22 mouse cellular contexts compared by ENCODE assay signal in the genomic region with DNA sequence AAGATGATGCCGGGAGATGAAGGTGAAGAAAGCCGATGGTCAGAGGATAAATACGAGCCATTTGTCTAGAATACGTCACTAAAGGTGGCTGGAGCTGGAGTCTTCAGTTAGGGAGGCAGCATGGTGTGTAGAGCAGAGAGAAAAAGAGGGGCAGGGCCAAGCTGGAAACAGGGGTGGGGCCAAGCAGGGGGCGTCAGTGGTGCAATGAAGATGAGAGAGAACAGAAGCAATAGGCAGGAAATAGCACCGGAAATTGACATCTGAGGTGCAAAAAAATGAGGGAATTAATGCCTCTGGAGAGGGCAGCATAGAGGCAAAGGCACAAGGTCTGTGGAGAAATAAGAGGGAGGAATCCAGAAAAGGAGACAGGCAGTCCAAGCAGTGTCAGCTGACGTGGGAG.
DNase-seq lines count a peak whose midpoint lies in the region; ATAC-seq lines count a peak whose summit lies in the region.
"Had no signal": no experiment of that assay in that cellular context is flagged by ENCODE, and none has a peak within 500 bp of the region (broad histone marks: within the 10 kb centered on the region; RNA-seq: fewer than 3 reads in every experiment).

No protein-coding gene starts in this region.

- H3K9ac ChIP-seq in hindbrain, embryonic 11.5 days (ENCODE audit: low read depth, low read length): no peak overlapping the region
- H3K9ac ChIP-seq: embryonic facial prominence, embryonic 15.5 days; heart, embryonic 13.5 days; hindbrain, embryonic 13.5 days had no signal

- no peaks in the 10 kb centered on the region; the same call in 1 of the 2 replicates for H3K4me1 ChIP-seq in hindbrain, embryonic 11.5 days (replicated peaks; ENCODE audit: control insufficient read depth, insufficient read depth, low read length)

- peak; percentile 64 for DNase-seq in CD4-positive helper T cell, adult 2 months (ENCODE audit: low read depth, low spot score)
- peak; percentile 70 for DNase-seq in CD4-positive, CD25-positive, alpha-beta regulatory T cell, adult 2 months (ENCODE audit: low read depth, low spot score)
- DNase-seq in hindbrain, embryonic 11.5 days (ENCODE audit: low spot score): no peak
- no peak for DNase-seq in ovary, adult 18-20 months (ENCODE audit: low spot score)
- DNase-seq in heart, adult 9 months (ENCODE audit: low spot score in 2 of 2): no peak
- no peak for DNase-seq in gastrocnemius, postnatal 4 days (ENCODE audit: low spot score in 2 of 2)
- DNase-seq: adrenal gland, adult 8-10 months; adrenal gland, postnatal 36 days; cerebellum, adult 2 months; cerebellum, postnatal 10 days; embryo, embryonic 11 days; heart, postnatal 4 days had no signal

- H3K27me3 ChIP-seq in hindbrain, embryonic 11.5 days (ENCODE audit: control insufficient read depth, insufficient read depth, low read length): no peaks in the 10 kb centered on the region
- H3K27me3 ChIP-seq: embryonic facial prominence, embryonic 15.5 days; Patski had no signal

- H3K36me3 ChIP-seq in hindbrain, embryonic 11.5 days (ENCODE audit: control insufficient read depth, insufficient read depth, low read length): no peaks in the 10 kb centered on the region
- H3K36me3 ChIP-seq: embryonic facial prominence, embryonic 15.5 days; forebrain, embryonic 10.5 days; heart, embryonic 13.5 days; hindbrain, embryonic 13.5 days had no signal

- no peak overlapping the region for H3K4me3 ChIP-seq in hindbrain, embryonic 11.5 days (ENCODE audit: low read depth, low read length)
- H3K4me3 ChIP-seq: embryonic facial prominence, embryonic 15.5 days; erythroblast, embryonic 14.5 days; forebrain, embryonic 10.5 days; heart, embryonic 13.5 days; hindbrain, embryonic 13.5 days had no signal

- no peak overlapping the region for H3K4me2 ChIP-seq in hindbrain, embryonic 11.5 days (replicated peaks; ENCODE audit: low read depth, low read length)
- H3K4me2 ChIP-seq: embryonic facial prominence, embryonic 15.5 days; heart, embryonic 13.5 days; hindbrain, embryonic 13.5 days had no signal

- H3K9me3 ChIP-seq in hindbrain, embryonic 11.5 days (ENCODE audit: control insufficient read depth, low read length): no peaks in the 10 kb centered on the region
- H3K9me3 ChIP-seq: embryonic facial prominence, embryonic 15.5 days had no signal

- ATAC-seq in common myeloid progenitor, adult 5-6 weeks (replicated peaks; ENCODE audit: low read depth, poor library complexity, severe bottlenecking): 0 out of 2 replicates have a peak, but pooled peaks have one; percentile 42
- ATAC-seq in megakaryocyte, adult 5-6 weeks (ENCODE audit: poor library complexity, severe bottlenecking): peak; percentile 30
- no peak for ATAC-seq in hindbrain, embryonic 11.5 days (ENCODE audit: low FRiP score)
- ATAC-seq: forebrain, embryonic 14.5 days; hindbrain, postnatal 0 days; Patski had no signal

- H3K27ac ChIP-seq in hindbrain, embryonic 11.5 days (ENCODE audit: low read depth, low read length): no peak overlapping the region
- H3K27ac ChIP-seq: embryonic facial prominence, embryonic 15.5 days; forebrain, embryonic 10.5 days; heart, embryonic 13.5 days; hindbrain, embryonic 13.5 days; hindbrain, postnatal 0 days had no signal

- 86% methylated on average over 7 of the region's 7 CpGs for whole genome bisulfite sequencing in hindbrain, embryonic 11.5 days

Comparison
In these comparisons a context has a peak if more than half of its experiments do, and no peak if none do; other contexts are left out.
1. DNase-seq: peak in CD4-positive helper T cell, adult 2 months (single experiment) and CD4-positive, CD25-positive, alpha-beta regulatory T cell, adult 2 months (single experiment); none in hindbrain, embryonic 11.5 days (single experiment), ovary, adult 18-20 months (single experiment), heart, adult 9 months (0 of 2) and gastrocnemius, postnatal 4 days (0 of 2).